ENCODE assay signal across 8 mouse cellular contexts in the genomic region with DNA sequence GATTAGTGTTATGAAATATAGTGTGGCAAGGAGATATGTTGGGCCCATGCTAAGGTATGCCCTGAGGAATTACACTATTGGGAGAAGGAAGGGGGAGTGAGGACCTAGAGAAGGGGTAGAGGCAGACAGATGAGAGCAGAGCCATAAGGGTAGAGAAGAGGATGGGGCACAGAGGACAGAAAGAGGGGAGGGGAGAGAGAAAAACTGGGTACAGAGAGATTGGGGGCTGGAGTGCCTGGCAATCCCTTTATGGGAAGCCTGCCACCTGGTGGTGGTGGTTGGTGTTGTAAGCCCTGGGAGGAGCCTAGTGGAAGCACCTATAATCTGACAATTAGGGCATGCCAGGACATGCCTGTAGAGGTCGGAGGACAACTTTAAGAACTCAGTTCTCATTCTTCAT. TPM values are rescaled to one million over a fixed set of nuclear protein-coding genes. Genes with fewer than 3 reads are reported as not detected.
DNase-seq lines count a peak whose midpoint lies in the region; ATAC-seq and TF ChIP-seq lines count a peak whose summit lies in the region.

No protein-coding gene starts in this region.

- peak; percentile 72 for DNase-seq in adipocyte (ENCODE audit: low spot score)
- peak; percentile 74 to 86 for DNase-seq in cerebellum, postnatal 4 days (ENCODE audit: low spot score in 2 of 2)
- peak; percentile 86 for DNase-seq in gastrocnemius, adult 2 months
- peak; percentile 82 for DNase-seq in left cerebral cortex, postnatal 25 days (ENCODE audit: low spot score in 2 of 2)
- DNase-seq in right cerebral cortex, postnatal 4 days, result peak; percentile 85
- DNase-seq in urinary bladder, postnatal 4 days (ENCODE audit: low spot score in 2 of 2), result peak; percentile 56 to 84

- intact Hi-C loops in gastrocnemius, adult 2 months (cut with DNase I), result loop anchor here (1.0 to 5.0 kb wide), 3 partner anchors 40 to 575 kb away; a partner anchor contains a TSS
- intact Hi-C loops in left cerebral cortex, postnatal 25 days (cut with DNase I), result loop anchor here (1.0 to 2.0 kb wide), 2 partner anchors 162 to 574 kb away; no protein-coding TSS in a partner anchor

- no peaks in the 10 kb centered on the region for H3K9me3 ChIP-seq in intestine, embryonic 16.5 days (ENCODE audit: control insufficient read depth, low read length)
- no peaks in the 10 kb centered on the region for H3K9me3 ChIP-seq in midbrain, embryonic 12.5 days

- no peak overlapping the region for H3K27ac ChIP-seq in gastrocnemius, adult 2 months
- H3K27ac ChIP-seq in intestine, embryonic 16.5 days (ENCODE audit: low read length), result no peak overlapping the region
- no peak overlapping the region for H3K27ac ChIP-seq in midbrain, embryonic 12.5 days (replicated peaks)

- H3K4me1 ChIP-seq in intestine, embryonic 16.5 days (ENCODE audit: control insufficient read depth, insufficient read depth, low read length), result no peaks in the 10 kb centered on the region
- H3K4me1 ChIP-seq in midbrain, embryonic 12.5 days, result no peaks in the 10 kb centered on the region

- TF ChIP-seq CTCF in gastrocnemius, adult 2 months (IDR thresholded peaks at IDR 0.05), result peak; percentile 94

- H3K4me3 ChIP-seq in gastrocnemius, adult 2 months, result no peak overlapping the region
- H3K4me3 ChIP-seq in intestine, embryonic 16.5 days (ENCODE audit: low read length), result no peak overlapping the region
- H3K4me3 ChIP-seq in midbrain, embryonic 12.5 days, result no peak overlapping the region

- no peak overlapping the region for H3K4me2 ChIP-seq in intestine, embryonic 16.5 days (ENCODE audit: low read depth, low read length)
- H3K4me2 ChIP-seq in midbrain, embryonic 12.5 days (replicated peaks), result no peak overlapping the region

- WGBS in intestine, embryonic 16.5 days, result 30% methylated on average over 1 of the region's 1 CpGs
- 26% methylated on average over 1 of the region's 1 CpGs for WGBS in midbrain, embryonic 12.5 days

- peak; percentile 66 for ATAC-seq in intestine, embryonic 16.5 days
- peak; percentile 58; the same call in 1 of the 2 replicates for ATAC-seq in midbrain, embryonic 12.5 days (ENCODE audit: low FRiP score, low read depth)

- no peaks in the 10 kb centered on the region for H3K27me3 ChIP-seq in intestine, embryonic 16.5 days (replicated peaks; ENCODE audit: control insufficient read depth, insufficient read depth, low read length)
- H3K27me3 ChIP-seq in midbrain, embryonic 12.5 days, result no peaks in the 10 kb centered on the region

- H3K36me3 ChIP-seq in intestine, embryonic 16.5 days (ENCODE audit: control insufficient read depth, insufficient read depth, low read length), result 0 out of 2 replicates have a peak, but pooled peaks cover 3% of the 10 kb centered on the region
- H3K36me3 ChIP-seq in midbrain, embryonic 12.5 days, result peaks cover 48% of the 10 kb centered on the region

- H3K9ac ChIP-seq in intestine, embryonic 16.5 days (ENCODE audit: low read depth, low read length), result no peak overlapping the region
- no peak overlapping the region for H3K9ac ChIP-seq in midbrain, embryonic 12.5 days (replicated peaks)

RNA-seq across cellular contexts. Expression of a gene that starts 39.4 kb away (rescaled TPM):
- 10 to 100 TPM; 19.6 to 28.7 TPM for total RNA-seq in gastrocnemius, adult 2 months (2021)
- polyA plus RNA-seq in intestine, embryonic 16.5 days (2015; fragmentation: Nextera tagmentation; extraction: Ambion mirVana), result 5.8 and 6.4 TPM in 2 replicates
- 10 to 100 TPM; 17.2 to 19.2 TPM for total RNA-seq in left cerebral cortex, postnatal 25 days (2021)
- 16.4 and 19.6 TPM in 2 replicates for polyA plus RNA-seq in midbrain, embryonic 12.5 days (2016; fragmentation: Nextera tagmentation; extraction: Ambion mirVana)

RNA-seq across cellular contexts. Expression of a gene that starts 47.0 kb away (rescaled TPM):
- 1 to 10 TPM; 7.7 to 8.1 TPM for total RNA-seq in gastrocnemius, adult 2 months (2021)
- 3.3 and 3.8 TPM in 2 replicates for polyA plus RNA-seq in intestine, embryonic 16.5 days (2015; fragmentation: Nextera tagmentation; extraction: Ambion mirVana)
- total RNA-seq in left cerebral cortex, postnatal 25 days (2021), result 1 to 10 TPM; 9.4 to 10.0 TPM
- polyA plus RNA-seq in midbrain, embryonic 12.5 days (2016; fragmentation: Nextera tagmentation; extraction: Ambion mirVana), result 9.8 and 10.0 TPM in 2 replicates
